Mouse (Mus musculus): ENCODE measurements around the gene Bivm. TPM values are rescaled to one million over a fixed set of nuclear protein-coding genes. Genes with fewer than 3 reads are reported as not detected.
A peak's percentile ranks its signal among the peaks of the same experiment; 100 is the strongest.

The Bivm gene
- total RNA-seq (2021), result 10 to 100 TPM; 34.0 to 37.4 TPM
- long read RNA-seq, experiment 1, transcript Bivm-202 (10 exons, 3,570 nt), result major isoform, 7 of 9 reads
- long read RNA-seq, experiment 1, partial matches to known transcripts, result 1 of 9 reads
- long read RNA-seq, experiment 1, other reads (novel, unspliced or antisense), result 1 of 9 reads
- long read RNA-seq, experiment 2, transcript Bivm-202 (10 exons, 3,570 nt), result major isoform, 5 of 10 reads
- long read RNA-seq, experiment 2, partial matches to known transcripts, result 1 of 10 reads
- long read RNA-seq, experiment 2, other reads (novel, unspliced or antisense), result 4 of 10 reads

GRCm38 (mm10) chr1:44118239-44119054, at the start of gene Bivm, which contains the start of gene Kdelc1:
Gene Bivm, plus strand, starts transcription at chr1:44118957.
Gene Kdelc1, minus strand, starts transcription at chr1:44118808.
- Histone ChIP-seq H3K27ac (peak within 1 kb of the TSS; percentile 98), H3K4me3 (peak within 1 kb of the TSS; percentile 78)
- no peak for TF ChIP-seq CTCF (conservative IDR thresholded peaks at IDR 0.05)
- peak; percentile 87 to 95 for DNase-seq (ENCODE audit: low spot score in 2 of 2)

- peak overlapping the region; percentile 72 for H3K27ac ChIP-seq
- no peak for TF ChIP-seq CTCF (conservative IDR thresholded peaks at IDR 0.05)
- H3K4me3 ChIP-seq, result peak overlapping the region; percentile 77
- no peak for DNase-seq (ENCODE audit: low spot score in 2 of 2)
These were observed 17.1 kb upstream of the Bivm start for GRCm38 (mm10) chr1:44101448-44102225.

- peak; percentile 93 to 94 for DNase-seq (ENCODE audit: low spot score in 2 of 2)
- TF ChIP-seq CTCF (conservative IDR thresholded peaks at IDR 0.05), result peak; percentile 41
- peak within 1 kb of the TSS; percentile 73 for H3K27ac ChIP-seq
- peak within 1 kb of the TSS; percentile 77 for H3K4me3 ChIP-seq
These were observed 16.5 kb upstream of the Bivm start, which contains the start of gene Tex30 for GRCm38 (mm10) chr1:44102259-44102717. Gene Tex30, minus strand, starts transcription at chr1:44102441.

- H3K4me3 ChIP-seq, result peak overlapping the region; percentile 77
- TF ChIP-seq CTCF (conservative IDR thresholded peaks at IDR 0.05), result no peak
- no peak for DNase-seq (ENCODE audit: low spot score in 2 of 2)
- no peak overlapping the region for H3K27ac ChIP-seq
These were observed 15.8 kb upstream of the Bivm start for GRCm38 (mm10) chr1:44102939-44103338.

- Histone ChIP-seq H3K27ac (0 out of 2 replicates have a peak overlapping the region, but pooled peaks have one; percentile 70), H3K4me3 (peak overlapping the region; percentile 78)
- DNase-seq (ENCODE audit: low spot score in 2 of 2), result no peak
- no peak for TF ChIP-seq CTCF (conservative IDR thresholded peaks at IDR 0.05)
These were observed 1.2 kb upstream of the Bivm start for GRCm38 (mm10) chr1:44117571-44117970.

- TF ChIP-seq CTCF (conservative IDR thresholded peaks at IDR 0.05), result peak; percentile 73
- H3K4me3 ChIP-seq, result peak overlapping the region; percentile 78
- H3K27ac ChIP-seq, result peak overlapping the region; percentile 98
- peak; percentile 83 for DNase-seq (ENCODE audit: low spot score in 2 of 2)
These were observed 680 bp downstream of the Bivm start for GRCm38 (mm10) chr1:44119201-44120073.

GRCm38 (mm10) chr1:44120074-44120406, 1.3 kb downstream of the Bivm start:
- H3K4me3 ChIP-seq, result peak overlapping the region; percentile 78
- no peak for DNase-seq (ENCODE audit: low spot score in 2 of 2)
- no peak for TF ChIP-seq CTCF (conservative IDR thresholded peaks at IDR 0.05)
- H3K27ac ChIP-seq, result peak overlapping the region; percentile 98

GRCm38 (mm10) chr1:44122256-44122655, 3.5 kb downstream of the Bivm start:
- no peak for DNase-seq (ENCODE audit: low spot score in 2 of 2)
- no peak for TF ChIP-seq CTCF (conservative IDR thresholded peaks at IDR 0.05)
- Histone ChIP-seq H3K4me3 (no peak overlapping the region), H3K27ac (no peak overlapping the region)

GRCm38 (mm10) chr1:44125590-44125989, 6.8 kb downstream of the Bivm start:
- no peak for DNase-seq (ENCODE audit: low spot score in 2 of 2)
- TF ChIP-seq CTCF (conservative IDR thresholded peaks at IDR 0.05), result no peak
- no peak overlapping the region for H3K27ac ChIP-seq
- no peak overlapping the region for H3K4me3 ChIP-seq

GRCm38 (mm10) chr1:44129929-44130581, 11.3 kb downstream of the Bivm start:
- TF ChIP-seq CTCF (conservative IDR thresholded peaks at IDR 0.05), result no peak
- no peak overlapping the region for H3K27ac ChIP-seq
- no peak for DNase-seq (ENCODE audit: low spot score in 2 of 2)
- no peak overlapping the region for H3K4me3 ChIP-seq

GRCm38 (mm10) chr1:44140232-44140631, 21.5 kb downstream of the Bivm start:
- Histone ChIP-seq H3K27ac (no peak overlapping the region), H3K4me3 (no peak overlapping the region)
- DNase-seq (ENCODE audit: low spot score in 2 of 2), result no peak
- TF ChIP-seq CTCF (conservative IDR thresholded peaks at IDR 0.05), result no peak
